Mouse (Mus musculus): ENCODE measurements at regions not wholly inside any gene's neighbourhood (a gene's known extent, or its start where the extent isn't known, plus 50 kb on each side); places are given as distances from the start of the nearest gene placed in this dataset.
"Not testable (repeated sequence)": the region's sequence is repeated elsewhere in the genome, so short reads cannot be mapped to it uniquely, and the experiment has no call there.

GRCm38 (mm10) chr12:45468093-45468492, 393.6 kb upstream of the Stxbp6 start:
- no peaks in the 10 kb centered on the region for H3K9me3 ChIP-seq
- peaks cover 29% of the 10 kb centered on the region for H3K4me1 ChIP-seq (replicated peaks)
- WGBS: 78% methylated on average over 3 of the region's 3 CpGs
- no peaks in the 10 kb centered on the region for H3K27me3 ChIP-seq
- H3K4me3 ChIP-seq (replicated peaks): no peak overlapping the region
- no peak for ATAC-seq
- no peaks in the 10 kb centered on the region for H3K36me3 ChIP-seq
- H3K27ac ChIP-seq: peak overlapping the region; percentile 74; the same call in 1 of the 2 replicates
- no peak overlapping the region for H3K9ac ChIP-seq (replicated peaks)
- H3K4me2 ChIP-seq (replicated peaks): no peak overlapping the region

GRCm38 (mm10) chr12:45467058-45467457, 392.5 kb upstream of the Stxbp6 start:
- Histone ChIP-seq H3K9me3 (no peaks in the 10 kb centered on the region), H3K4me3 (replicated peaks) (no peak overlapping the region), H3K9ac (replicated peaks) (no peak overlapping the region), H3K4me1 (replicated peaks) (peaks cover 29% of the 10 kb centered on the region), H3K4me2 (replicated peaks) (no peak overlapping the region), H3K27me3 (no peaks in the 10 kb centered on the region), H3K27ac (peak overlapping the region; percentile 74), H3K36me3 (no peaks in the 10 kb centered on the region)
- WGBS: 44% methylated on average over 2 of the region's 2 CpGs
- 0 out of 2 replicates have a peak, but pooled peaks have one; percentile 47 for ATAC-seq

GRCm38 (mm10) chr12:45466066-45466465, 391.6 kb upstream of the Stxbp6 start:
- H3K4me3 ChIP-seq (replicated peaks): no peak overlapping the region
- peak overlapping the region; percentile 45; the same call in 1 of the 2 replicates for H3K9ac ChIP-seq (replicated peaks)
- H3K27ac ChIP-seq: peak overlapping the region; percentile 74
- peak; percentile 97 for ATAC-seq
- H3K36me3 ChIP-seq: no peaks in the 10 kb centered on the region
- 0 out of 2 replicates have a peak overlapping the region, but pooled peaks have one; percentile 10 for H3K4me2 ChIP-seq (replicated peaks)
- 60% methylated on average over 3 of the region's 3 CpGs for WGBS
- H3K4me1 ChIP-seq (replicated peaks): peaks cover 29% of the 10 kb centered on the region
- H3K27me3 ChIP-seq: no peaks in the 10 kb centered on the region
- H3K9me3 ChIP-seq: no peaks in the 10 kb centered on the region

- WGBS: 82% methylated on average over 2 of the region's 2 CpGs
- no peak overlapping the region for H3K27ac ChIP-seq
- H3K27me3 ChIP-seq: no peaks in the 10 kb centered on the region
- H3K9ac ChIP-seq (replicated peaks): no peak overlapping the region
- no peak for ATAC-seq
- H3K36me3 ChIP-seq: no peaks in the 10 kb centered on the region
- H3K4me3 ChIP-seq (replicated peaks): no peak overlapping the region
- no peak overlapping the region for H3K4me2 ChIP-seq (replicated peaks)
- peaks cover 29% of the 10 kb centered on the region for H3K4me1 ChIP-seq (replicated peaks)
- H3K9me3 ChIP-seq: no peaks in the 10 kb centered on the region
These were observed 390.4 kb upstream of the Stxbp6 start for GRCm38 (mm10) chr12:45464952-45465351.

- H3K4me1 ChIP-seq (replicated peaks); ATAC-seq; H3K36me3 ChIP-seq; H3K27me3 ChIP-seq; H3K4me3 ChIP-seq (replicated peaks); H3K27ac ChIP-seq; H3K9ac ChIP-seq (replicated peaks); H3K4me2 ChIP-seq (replicated peaks); H3K9me3 ChIP-seq: not testable (repeated sequence)
- 79% methylated on average over 8 of the region's 8 CpGs for WGBS
These were observed 384.2 kb upstream of the Stxbp6 start for GRCm38 (mm10) chr12:45458746-45459145.

GRCm38 (mm10) chr12:45443512-45444190, 369.1 kb upstream of the Stxbp6 start:
- Histone ChIP-seq H3K9ac (replicated peaks) (no peak overlapping the region), H3K27me3 (no peaks in the 10 kb centered on the region), H3K4me2 (replicated peaks) (no peak overlapping the region), H3K27ac (no peak overlapping the region), H3K9me3 (no peaks in the 10 kb centered on the region; the same call in 1 of the 2 replicates), H3K36me3 (no peaks in the 10 kb centered on the region), H3K4me1 (replicated peaks) (no peaks in the 10 kb centered on the region), H3K4me3 (replicated peaks) (no peak overlapping the region)
- ATAC-seq: peak; percentile 87
- whole genome bisulfite sequencing: 59% methylated on average over 8 of the region's 8 CpGs

GRCm38 (mm10) chr12:45442474-45442873, 368.0 kb upstream of the Stxbp6 start:
- no peak overlapping the region for H3K27ac ChIP-seq
- no peak overlapping the region for H3K9ac ChIP-seq (replicated peaks)
- no peaks in the 10 kb centered on the region for H3K27me3 ChIP-seq
- no peak overlapping the region for H3K4me3 ChIP-seq (replicated peaks)
- WGBS: 62% methylated on average over 4 of the region's 4 CpGs
- ATAC-seq: no peak
- H3K9me3 ChIP-seq: no peaks in the 10 kb centered on the region
- H3K4me2 ChIP-seq (replicated peaks): no peak overlapping the region
- no peaks in the 10 kb centered on the region for H3K4me1 ChIP-seq (replicated peaks)
- H3K36me3 ChIP-seq: no peaks in the 10 kb centered on the region

GRCm38 (mm10) chr12:45439745-45440144, 365.2 kb upstream of the Stxbp6 start:
- ATAC-seq: no peak
- Histone ChIP-seq H3K4me2 (replicated peaks) (no peak overlapping the region), H3K4me1 (replicated peaks) (no peaks in the 10 kb centered on the region), H3K9ac (replicated peaks) (no peak overlapping the region), H3K9me3 (no peaks in the 10 kb centered on the region), H3K27me3 (no peaks in the 10 kb centered on the region), H3K36me3 (no peaks in the 10 kb centered on the region), H3K4me3 (replicated peaks) (no peak overlapping the region), H3K27ac (no peak overlapping the region)
- WGBS: 87% methylated on average over 2 of the region's 2 CpGs

- Histone ChIP-seq H3K9me3 (no peaks in the 10 kb centered on the region), H3K27me3 (no peaks in the 10 kb centered on the region), H3K4me2 (replicated peaks) (no peak overlapping the region), H3K27ac (no peak overlapping the region), H3K36me3 (no peaks in the 10 kb centered on the region), H3K9ac (replicated peaks) (no peak overlapping the region), H3K4me3 (replicated peaks) (no peak overlapping the region), H3K4me1 (replicated peaks) (no peaks in the 10 kb centered on the region)
- ATAC-seq: no peak
These were observed 362.8 kb upstream of the Stxbp6 start for GRCm38 (mm10) chr12:45437271-45437670.

- no peak overlapping the region for H3K9ac ChIP-seq (replicated peaks)
- WGBS: 75% methylated on average over 2 of the region's 2 CpGs
- no peaks in the 10 kb centered on the region for H3K9me3 ChIP-seq
- H3K4me3 ChIP-seq (replicated peaks): no peak overlapping the region
- no peak overlapping the region for H3K4me2 ChIP-seq (replicated peaks)
- no peaks in the 10 kb centered on the region for H3K27me3 ChIP-seq
- H3K36me3 ChIP-seq: no peaks in the 10 kb centered on the region
- H3K27ac ChIP-seq: no peak overlapping the region
- ATAC-seq: no peak
- H3K4me1 ChIP-seq (replicated peaks): no peaks in the 10 kb centered on the region
These were observed 324.9 kb upstream of the Stxbp6 start for GRCm38 (mm10) chr12:45399436-45399835.

GRCm38 (mm10) chr12:45384864-45385263, 310.4 kb upstream of the Stxbp6 start:
- 62% methylated on average over 3 of the region's 3 CpGs for WGBS
- H3K27ac ChIP-seq: no peak overlapping the region
- H3K36me3 ChIP-seq: no peaks in the 10 kb centered on the region
- H3K9ac ChIP-seq (replicated peaks): no peak overlapping the region
- no peak overlapping the region for H3K4me3 ChIP-seq (replicated peaks)
- H3K9me3 ChIP-seq: peaks cover 9% of the 10 kb centered on the region; the same call in 1 of the 2 replicates
- no peak for ATAC-seq
- no peaks in the 10 kb centered on the region for H3K4me1 ChIP-seq (replicated peaks)
- H3K27me3 ChIP-seq: no peaks in the 10 kb centered on the region
- no peak overlapping the region for H3K4me2 ChIP-seq (replicated peaks)
